Mouse (Mus musculus) heart, embryonic 11.5 days (tissue): ENCODE results near the gene Gprc5b. TPM values are rescaled to one million over a fixed set of nuclear protein-coding genes. Genes with fewer than 3 reads are reported as not detected.
A peak's percentile ranks its signal among the peaks of the same experiment; 100 is the strongest.

Source experiments
- ATAC-seq: fragments of 200-750 bp; cut with Nextera tagmentation; replicated peaks from 2 replicates; pipeline ENCODE4 v1.8.0; 2017; ENCODE audit warnings: moderate library complexity; ENCODE audit not compliant: insufficient number of reproducible peaks, low FRiP score, low TSS enrichment
- H3K27ac ChIP-seq: fragments of 300-500 bp; sonication (generic); 2 replicates; pipeline ENCODE4 v1.5.1; 2014; ENCODE audit warnings: mild to moderate bottlenecking, low read depth, low read length
- H3K27me3 ChIP-seq: fragments of 300-500 bp; sonication (generic); 2 replicates; pipeline ENCODE4 v1.6.1; 2014; ENCODE audit warnings: mild to moderate bottlenecking, low read length, mixed read lengths; ENCODE audit not compliant: control insufficient read depth, insufficient read depth
- H3K36me3 ChIP-seq: fragments of 300-500 bp; sonication (generic); 2 replicates; pipeline ENCODE4 v1.6.1; 2014; ENCODE audit warnings: mild to moderate bottlenecking, low read length, moderate library complexity, mixed read lengths; ENCODE audit not compliant: control insufficient read depth, insufficient read depth
- H3K4me1 ChIP-seq: fragments of 300-500 bp; sonication (generic); 2 replicates; pipeline ENCODE4 v1.6.1; 2014; ENCODE audit warnings: low read length; ENCODE audit not compliant: control insufficient read depth, insufficient read depth
- H3K4me2 ChIP-seq: fragments of 300-500 bp; sonication (generic); 2 replicates; pipeline ENCODE4 v1.6.1; 2014; ENCODE audit warnings: mild to moderate bottlenecking, moderate library complexity
- H3K4me3 ChIP-seq: fragments of 300-500 bp; sonication (generic); 2 replicates; pipeline ENCODE4 v1.5.1; 2014; ENCODE audit warnings: low read depth, low read length
- H3K9ac ChIP-seq: fragments of 300-500 bp; sonication (generic); 2 replicates; pipeline ENCODE4 v1.6.1; 2014; ENCODE audit warnings: mild to moderate bottlenecking, low read depth, low read length, moderate library complexity
- H3K9me3 ChIP-seq: fragments of 300-500 bp; sonication (generic); replicated peaks from 2 replicates; pipeline ENCODE4 v1.6.1; 2016; ENCODE audit warnings: low read length; ENCODE audit not compliant: control insufficient read depth
- WGBS: fragments of 180-500 bp; shearing (Covaris S2); extraction: QIAGEN DNeasy Blood & Tissue Kit; methylation state at CpG from one replicate; pipeline ENCODE4 v1.1.7; 2014; ENCODE audit not compliant: insufficient replicate concordance; 5-methylcytosine and 5-hydroxymethylcytosine counted together
- polyA plus RNA-seq: library from polyadenylated mRNA; unstranded; fragments of >200 nt; fragmentation: Nextera tagmentation; extraction: Ambion mirVana; gene quantifications from 2 replicates; pipeline ENCODE4 v1.2.1, GENCODE M21; 2014

Gprc5b gene
- polyA plus RNA-seq, 1 experiment from 2014 or later = 5.7 TPM

DNA sequence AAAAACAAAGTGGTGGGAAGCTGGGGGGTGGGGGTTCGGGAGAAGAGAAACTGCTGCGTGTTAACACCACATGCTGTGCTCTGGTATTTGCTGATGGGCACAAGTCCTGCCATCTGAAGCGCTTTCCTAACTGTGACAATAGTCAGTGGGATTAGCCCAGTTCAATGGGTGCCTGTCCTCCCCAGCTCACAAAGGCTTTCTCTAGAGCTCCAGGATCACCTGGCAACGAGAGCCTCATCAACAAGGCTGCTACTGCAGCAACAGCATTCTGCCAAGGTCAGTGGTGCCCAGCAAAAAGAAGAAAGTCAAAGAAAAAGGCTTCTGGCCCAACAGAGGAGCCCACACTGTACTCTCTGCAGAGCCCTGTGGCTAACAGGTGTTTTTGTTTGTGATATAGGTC, 58.2 kb downstream of the Gprc5b start:
- Histone ChIP-seq H3K4me2 (no peak overlapping the region), H3K36me3 (no peaks in the 10 kb centered on the region), H3K9ac (no peak overlapping the region), H3K27me3 (no peaks in the 10 kb centered on the region), H3K27ac (no peak overlapping the region), H3K4me3 (no peak overlapping the region), H3K9me3 (no peaks in the 10 kb centered on the region), H3K4me1 (no peaks in the 10 kb centered on the region)
- ATAC-seq = no peak
- WGBS = 36% methylated on average over 4 of the region's 4 CpGs

- Histone ChIP-seq H3K9me3 (no peaks in the 10 kb centered on the region), H3K4me2 (no peak overlapping the region), H3K4me3 (no peak overlapping the region), H3K27ac (no peak overlapping the region), H3K27me3 (no peaks in the 10 kb centered on the region), H3K9ac (no peak overlapping the region), H3K4me1 (no peaks in the 10 kb centered on the region; the same call in 1 of the 2 replicates), H3K36me3 (no peaks in the 10 kb centered on the region)
- ATAC-seq = no peak
- WGBS = 34% methylated on average over 2 of the region's 2 CpGs
Observed at GRCm38 (mm10) chr7:118935306-118935705, 59.7 kb downstream of the Gprc5b start.

- no peaks in the 10 kb centered on the region for H3K9me3 ChIP-seq
- no peak overlapping the region for H3K4me3 ChIP-seq
- H3K9ac ChIP-seq = no peak overlapping the region
- H3K27me3 ChIP-seq = no peaks in the 10 kb centered on the region
- no peak overlapping the region for H3K4me2 ChIP-seq
- no peaks in the 10 kb centered on the region for H3K36me3 ChIP-seq
- no peak for ATAC-seq
- peaks cover 15% of the 10 kb centered on the region for H3K4me1 ChIP-seq
- H3K27ac ChIP-seq = no peak overlapping the region
- WGBS = 75% methylated on average over 17 of the region's 17 CpGs
Observed at GRCm38 (mm10) chr7:118931502-118932395, 63.3 kb downstream of the Gprc5b start.

DNA sequence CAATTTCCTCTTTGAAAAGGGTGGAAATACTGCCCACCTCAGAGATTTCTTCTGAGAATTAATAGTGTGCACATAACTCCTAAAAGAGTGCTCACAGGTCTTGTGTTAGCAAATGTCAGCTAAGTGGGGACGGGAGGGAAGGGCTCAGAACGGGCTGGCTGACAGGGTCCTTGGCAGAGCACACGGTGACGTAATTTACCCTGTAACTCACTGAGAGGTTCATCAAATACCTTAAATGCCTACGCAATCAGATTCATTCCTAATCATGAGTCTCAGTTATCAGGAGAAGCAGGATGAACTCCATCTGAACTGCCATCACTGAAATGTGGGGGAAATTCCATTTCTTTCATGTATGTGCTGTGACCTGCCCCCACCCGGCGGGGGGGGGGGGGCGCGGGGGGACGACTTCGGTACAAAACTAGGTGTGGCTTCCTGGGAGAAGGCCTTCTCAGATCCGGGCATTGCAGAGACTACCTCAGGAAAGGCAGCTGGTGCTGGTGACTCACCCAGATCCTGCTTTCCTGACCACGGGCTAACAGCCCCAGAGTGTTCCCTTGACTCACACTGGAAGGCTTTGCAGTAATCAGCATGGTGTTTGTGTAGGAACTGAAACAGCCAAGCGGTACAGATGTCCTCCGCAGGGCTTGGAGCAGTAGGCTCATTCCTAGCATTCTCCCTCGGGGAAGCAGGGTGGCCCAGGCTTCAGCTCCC, 65.3 kb downstream of the Gprc5b start:
- Histone ChIP-seq H3K4me3 (no peak overlapping the region), H3K4me2 (peak overlapping the region; percentile 54), H3K9me3 (no peaks in the 10 kb centered on the region), H3K4me1 (peaks cover 15% of the 10 kb centered on the region), H3K27ac (peak overlapping the region; percentile 50), H3K27me3 (no peaks in the 10 kb centered on the region), H3K36me3 (no peaks in the 10 kb centered on the region), H3K9ac (0 out of 2 replicates have a peak overlapping the region, but pooled peaks have one; percentile 16)
- peak; percentile 55; the same call in 1 of the 2 replicates for ATAC-seq
- WGBS = 16% methylated on average over 16 of the region's 16 CpGs

GRCm38 (mm10) chr7:118928916-118929315, 66.1 kb downstream of the Gprc5b start:
- H3K36me3 ChIP-seq = no peaks in the 10 kb centered on the region
- no peaks in the 10 kb centered on the region for H3K9me3 ChIP-seq
- 53% methylated on average over 8 of the region's 8 CpGs for WGBS
- no peaks in the 10 kb centered on the region for H3K27me3 ChIP-seq
- no peak overlapping the region for H3K4me3 ChIP-seq
- no peak overlapping the region for H3K9ac ChIP-seq
- H3K27ac ChIP-seq = no peak overlapping the region
- no peak overlapping the region for H3K4me2 ChIP-seq
- no peak for ATAC-seq
- peaks cover 15% of the 10 kb centered on the region for H3K4me1 ChIP-seq

DNA sequence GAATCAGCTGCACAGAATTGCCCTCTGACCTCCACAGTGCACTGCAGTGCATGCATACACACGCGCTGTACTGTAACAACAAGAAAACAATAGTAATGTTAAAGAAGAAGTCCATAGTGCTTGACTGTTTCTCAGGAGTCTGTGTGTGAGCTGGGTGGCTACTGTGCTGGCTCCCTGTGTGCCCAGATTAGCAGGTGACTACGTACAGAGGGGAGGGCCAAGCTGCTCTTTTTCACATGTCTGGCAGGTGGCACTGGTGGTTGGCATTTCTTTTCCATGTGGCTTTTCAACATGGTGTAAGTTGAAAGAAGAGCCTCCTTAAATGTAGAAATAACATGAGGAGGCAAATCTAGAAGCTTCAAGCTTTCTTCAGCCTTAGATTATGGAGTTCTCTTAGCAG, 66.7 kb downstream of the Gprc5b start:
- Histone ChIP-seq H3K4me1 (peaks cover 15% of the 10 kb centered on the region), H3K27ac (no peak overlapping the region), H3K4me3 (no peak overlapping the region), H3K9ac (no peak overlapping the region), H3K9me3 (no peaks in the 10 kb centered on the region), H3K27me3 (no peaks in the 10 kb centered on the region), H3K4me2 (no peak overlapping the region), H3K36me3 (no peaks in the 10 kb centered on the region)
- 79% methylated on average over 3 of the region's 3 CpGs for WGBS
- ATAC-seq = no peak

DNA sequence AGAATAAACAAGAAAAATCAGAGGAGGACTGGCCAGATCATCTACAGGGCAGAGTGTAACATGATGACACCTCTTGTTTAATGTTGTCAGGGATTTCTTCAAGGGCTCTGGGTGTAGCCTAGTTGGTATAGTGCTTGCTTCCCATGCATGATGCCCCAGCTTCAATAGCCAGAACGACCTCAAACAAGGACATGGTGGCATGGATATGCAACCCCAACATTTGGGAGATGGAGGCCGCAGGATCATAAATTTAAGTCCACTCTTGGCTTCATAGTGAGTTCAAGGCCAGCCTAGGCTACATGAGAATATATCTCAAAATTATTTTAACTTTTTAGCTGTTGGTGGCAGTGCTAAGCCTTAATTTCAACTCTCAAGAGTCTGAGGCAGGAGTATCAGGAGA, 67.7 kb downstream of the Gprc5b start:
- no peaks in the 10 kb centered on the region for H3K9me3 ChIP-seq
- WGBS = 78% methylated on average over 2 of the region's 2 CpGs

DNA sequence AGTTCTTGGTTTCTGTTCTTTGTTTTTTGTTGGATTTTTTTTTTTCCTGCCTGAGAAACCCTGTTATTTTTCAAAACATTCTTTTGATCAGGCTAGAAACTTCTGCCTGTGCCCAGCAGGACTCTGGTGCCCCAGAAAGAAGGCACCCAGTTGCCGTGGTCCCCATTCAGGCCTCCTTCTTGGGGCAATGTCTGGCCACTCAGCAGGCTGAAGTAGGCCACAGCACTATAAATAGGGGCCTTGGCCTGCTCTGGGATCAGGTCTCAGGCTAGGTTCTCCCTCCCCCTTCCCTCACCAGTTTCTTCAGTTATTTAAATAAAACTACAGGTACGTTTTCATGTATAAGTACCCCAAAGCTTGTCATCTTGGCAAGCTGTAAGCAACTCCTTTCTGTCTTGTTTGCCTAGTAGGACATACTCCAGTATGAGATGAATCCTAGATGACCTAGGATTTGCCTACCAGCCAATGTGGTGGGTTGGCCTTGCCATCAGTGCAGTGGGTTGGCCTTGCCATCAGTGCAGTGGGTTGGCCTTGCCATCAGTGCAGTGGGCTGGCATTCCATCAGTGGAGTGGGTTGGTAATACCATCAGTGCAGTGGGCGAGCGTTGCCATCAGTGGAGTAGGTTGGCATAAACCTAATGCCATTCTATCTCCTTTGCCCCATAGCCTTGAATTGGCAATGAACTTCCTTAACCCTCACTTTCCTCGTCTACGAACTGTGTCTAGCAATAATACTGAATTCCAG, 68.3 kb downstream of the Gprc5b start:
- Histone ChIP-seq H3K4me3 (no peak overlapping the region), H3K9ac (no peak overlapping the region), H3K4me1 (peaks cover 15% of the 10 kb centered on the region), H3K9me3 (no peaks in the 10 kb centered on the region), H3K27me3 (no peaks in the 10 kb centered on the region), H3K4me2 (no peak overlapping the region), H3K36me3 (no peaks in the 10 kb centered on the region), H3K27ac (no peak overlapping the region)
- WGBS = 79% methylated on average over 6 of the region's 6 CpGs
- ATAC-seq = no peak

More for the DNA sequence above, 67.7 kb downstream of the Gprc5b start:
- H3K4me2 ChIP-seq = no peak overlapping the region
- H3K4me1 ChIP-seq = peaks cover 15% of the 10 kb centered on the region
- H3K9ac ChIP-seq = no peak overlapping the region
- H3K27me3 ChIP-seq = no peaks in the 10 kb centered on the region
- ATAC-seq = no peak
- no peak overlapping the region for H3K4me3 ChIP-seq
- no peaks in the 10 kb centered on the region for H3K36me3 ChIP-seq
- H3K27ac ChIP-seq = no peak overlapping the region
